Mouse (Mus musculus) heart, postnatal 10 days (tissue): ENCODE results near the gene Efhd1. TPM values are rescaled to one million over a fixed set of nuclear protein-coding genes. Genes with fewer than 3 reads are reported as not detected.
A peak's percentile ranks its signal among the peaks of the same experiment; 100 is the strongest.

Experiments
- DNase-seq, 2 experiments: peaks; one replicate each; pipeline ENCODE4 v3.0.0; 2021
- intact Hi-C: fragments of 180-260 bp; cut with DNase I; formaldehyde crosslinking; loops from one replicate; pipeline ENCODE4 v1.15.1; 2025
- total RNA-seq, 2 experiments: library from RNA; stranded (reverse); gene quantifications; 2 replicates each; pipeline ENCODE4 v1.2.3; 2021

Efhd1 gene
- total RNA-seq, 2 experiments from 2014 or later = 6.4 to 6.8 TPM

DNA sequence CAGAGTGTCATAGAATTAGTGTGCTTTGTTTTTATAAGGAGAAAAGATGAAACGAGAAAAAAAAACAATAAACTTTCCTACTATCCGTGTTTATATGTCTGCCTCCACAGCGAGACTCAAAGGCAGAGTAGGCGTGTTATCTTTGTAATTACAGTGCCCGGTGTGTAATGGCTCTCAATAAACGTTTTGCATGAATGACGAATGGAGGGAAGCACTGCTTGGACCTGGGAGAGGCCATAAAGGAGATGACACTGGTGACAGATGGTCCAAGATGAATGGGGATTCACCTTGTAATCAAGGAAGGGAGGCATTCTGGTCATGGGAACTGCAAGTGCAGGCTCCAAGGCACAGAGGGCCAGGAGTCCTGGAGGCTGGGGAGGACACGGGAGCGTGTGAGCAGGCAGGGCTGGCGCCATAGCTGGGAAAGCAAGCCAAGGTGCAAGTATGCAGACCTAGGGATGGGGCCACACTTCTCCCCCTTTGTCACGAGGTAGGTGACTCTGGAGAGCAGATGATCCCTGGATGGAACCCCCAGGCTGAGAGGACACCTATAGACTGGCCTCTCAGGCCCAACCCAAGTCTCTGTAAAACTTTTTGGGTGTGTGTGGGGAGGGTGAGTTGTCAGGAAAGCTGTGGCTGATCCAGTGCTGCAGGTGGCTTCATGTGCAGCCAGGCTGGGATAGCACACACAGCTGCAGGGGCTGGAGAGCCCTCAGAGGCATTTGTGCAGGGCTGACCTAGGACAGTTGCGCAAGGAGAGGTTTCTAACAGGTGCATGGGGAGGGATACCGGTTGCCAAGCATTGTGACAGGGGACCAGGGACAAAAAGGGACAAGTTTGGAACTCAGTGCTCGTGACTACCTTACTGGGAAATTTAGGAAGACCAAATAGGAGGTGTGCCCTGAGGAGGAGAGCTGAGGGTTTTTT, 36.5 kb downstream of the Efhd1 start:
- intact Hi-C loops = no loop called here
- DNase-seq = no peak

GRCm38 (mm10) chr1:87301971-87302370, 37.8 kb downstream of the Efhd1 start:
- no peak for DNase-seq
- intact Hi-C loops = no loop called here

GRCm38 (mm10) chr1:87308952-87309351, 44.8 kb downstream of the Efhd1 start:
- no peak for DNase-seq
- intact Hi-C loops = no loop called here

- intact Hi-C loops = no loop called here
Observed at GRCm38 (mm10) chr1:87309621-87310020, 45.5 kb downstream of the Efhd1 start.

DNA sequence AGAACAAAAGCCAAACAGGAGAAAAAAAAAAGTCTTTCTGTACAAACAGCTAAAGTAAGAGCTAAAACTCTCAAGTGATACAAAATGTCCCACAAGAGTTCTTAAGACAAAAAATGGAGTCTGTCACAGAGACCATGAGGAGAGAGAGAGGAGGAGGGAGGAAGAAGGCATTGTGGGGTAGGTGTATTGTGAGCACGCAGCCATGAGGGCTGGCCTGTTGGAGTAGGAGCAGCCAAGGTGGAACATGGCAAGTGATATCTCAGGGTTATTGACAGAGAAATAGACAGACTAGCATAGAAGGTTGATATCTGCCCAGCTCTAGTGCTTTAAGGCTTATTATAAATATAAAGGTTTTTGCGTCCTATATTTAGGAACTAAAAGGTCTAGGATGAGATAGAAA, 48.5 kb downstream of the Efhd1 start:
- DNase-seq = no peak
- intact Hi-C loops = no loop called here

More at GRCm38 (mm10) chr1:87309621-87310020, 45.5 kb downstream of the Efhd1 start:
- no peak for DNase-seq

GRCm38 (mm10) chr1:87313116-87313515, 49.0 kb downstream of the Efhd1 start:
- intact Hi-C loops = no loop called here
- DNase-seq = no peak

DNA sequence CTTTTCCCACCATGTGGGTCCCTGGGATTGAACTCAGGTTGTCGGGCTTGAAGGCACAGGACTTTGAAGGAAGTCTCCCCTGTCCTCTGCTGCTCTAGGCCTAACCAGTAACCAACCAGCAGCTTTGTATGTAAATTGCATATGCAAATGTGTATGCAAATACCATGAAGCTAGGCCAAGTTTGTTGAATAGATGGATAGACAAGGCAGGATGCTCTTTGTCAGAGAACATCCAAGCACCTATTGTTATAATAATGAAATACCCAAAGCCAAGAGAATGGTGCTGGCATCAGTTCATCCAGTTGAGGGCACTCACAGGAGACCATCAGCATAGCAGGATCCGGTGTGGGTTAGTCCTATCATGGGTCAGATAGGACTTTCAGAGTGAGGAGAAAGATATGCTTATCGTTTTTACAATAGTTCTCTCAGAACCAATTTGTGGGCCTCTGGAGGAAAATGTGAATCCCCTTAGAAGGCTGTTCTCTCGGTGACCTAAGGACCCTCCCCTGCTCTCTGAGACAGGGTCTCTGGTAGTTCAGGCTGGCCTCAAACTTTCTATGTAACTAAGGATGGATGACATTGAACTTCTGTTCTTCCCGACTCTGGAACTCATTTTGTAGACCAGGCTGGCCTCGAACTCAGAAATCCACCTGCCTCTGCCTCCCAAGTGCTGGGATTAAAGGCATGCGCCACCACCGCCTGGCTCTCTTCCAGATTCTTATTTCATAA, 49.8 kb downstream of the Efhd1 start:
- intact Hi-C loops = no loop called here
- DNase-seq = no peak

GRCm38 (mm10) chr1:87315431-87315830, 51.3 kb downstream of the Efhd1 start:
- intact Hi-C loops = no loop called here
- DNase-seq = no peak

- intact Hi-C loops = no loop called here
- DNase-seq = no peak
Observed at GRCm38 (mm10) chr1:87315894-87316293, 51.7 kb downstream of the Efhd1 start.

GRCm38 (mm10) chr1:87316672-87317071, 52.5 kb downstream of the Efhd1 start:
- DNase-seq = peak; percentile 42 to 50

GRCm38 (mm10) chr1:87321071-87321470, 56.9 kb downstream of the Efhd1 start:
- intact Hi-C loops = no loop called here
- no peak for DNase-seq

More at GRCm38 (mm10) chr1:87316672-87317071, 52.5 kb downstream of the Efhd1 start:
- intact Hi-C loops = no loop called here

- no peak for DNase-seq
- intact Hi-C loops = no loop called here
Observed at GRCm38 (mm10) chr1:87322778-87323177, 58.6 kb downstream of the Efhd1 start.

DNA sequence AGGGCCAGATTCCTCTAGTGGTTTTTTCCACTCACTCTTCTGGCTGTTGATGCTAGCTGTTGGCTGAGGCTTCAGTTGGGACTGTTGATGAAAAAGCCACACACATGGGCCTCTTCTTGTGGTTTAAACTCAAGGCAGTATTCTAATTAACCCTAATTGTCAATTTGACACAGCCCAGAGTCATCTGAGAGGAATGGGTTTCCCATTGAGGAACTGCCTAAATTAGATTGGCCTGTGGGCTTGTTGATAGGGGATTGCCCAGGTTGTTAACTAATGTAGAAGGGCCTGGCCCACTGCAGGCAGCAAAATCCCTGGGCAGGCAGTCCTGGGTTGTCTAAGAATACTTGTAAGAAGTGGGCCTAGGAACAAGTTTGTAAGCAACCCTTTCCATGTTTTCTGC, 60.5 kb downstream of the Efhd1 start:
- DNase-seq = no peak
- intact Hi-C loops = no loop called here

GRCm38 (mm10) chr1:87326742-87327163, 62.6 kb downstream of the Efhd1 start, which contains the start of gene Gigyf2:
TSS of gene Gigyf2 (plus strand) at chr1:87326998.
- intact Hi-C loops = no loop called here
- peak; percentile 97 to 98 for DNase-seq

GRCm38 (mm10) chr1:87327165-87327861, 63.1 kb downstream of the Efhd1 start:
- DNase-seq = peak in 1 of 2 experiments; percentile 61
- intact Hi-C loops = no loop called here

- DNase-seq = no peak
- intact Hi-C loops = no loop called here
Observed at GRCm38 (mm10) chr1:87331774-87332173, 67.6 kb downstream of the Efhd1 start.

DNA sequence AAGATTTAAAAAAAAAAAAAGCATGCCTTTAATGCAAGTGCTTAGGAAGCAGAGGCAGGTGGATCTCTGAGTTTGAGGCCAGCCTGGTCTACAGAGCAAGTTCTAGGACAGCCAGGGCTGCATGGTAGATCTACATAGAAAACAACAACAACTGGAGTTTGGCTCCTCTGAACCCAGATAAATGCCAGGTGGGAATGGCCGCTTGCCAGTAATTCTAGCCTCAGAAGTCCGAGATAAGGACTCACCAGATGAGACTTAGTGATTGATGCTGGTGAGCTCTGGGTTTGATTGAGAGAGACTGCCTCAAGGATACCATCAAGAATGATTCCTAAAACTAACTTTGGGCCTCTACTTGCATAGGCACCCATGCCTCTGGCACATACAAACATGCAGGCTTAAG, 86.4 kb downstream of the Efhd1 start:
- intact Hi-C loops = no loop called here
- DNase-seq = no peak

DNA sequence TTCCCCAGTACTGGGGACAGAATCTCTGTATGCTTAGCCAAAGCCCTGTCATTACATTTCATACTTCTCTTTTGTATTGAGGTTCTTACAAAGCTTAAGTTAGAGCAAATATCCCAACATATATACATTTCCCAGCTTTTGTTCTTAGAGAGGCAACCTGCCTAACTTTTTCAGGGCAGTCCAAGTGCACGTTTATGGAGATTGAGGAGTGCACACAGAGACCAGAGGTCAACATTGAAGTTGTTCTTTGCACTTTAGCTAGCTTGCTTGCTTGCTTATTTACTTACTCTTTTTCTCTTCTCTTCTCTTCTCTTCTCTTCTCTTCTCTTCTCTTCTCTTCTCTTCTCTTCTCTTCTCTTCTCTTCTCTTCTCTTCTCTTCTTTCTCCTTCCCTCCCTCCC, 96.1 kb downstream of the Efhd1 start:
- intact Hi-C loops = no loop called here
- no peak for DNase-seq
